Mouse (Mus musculus): ENCODE measurements around the gene Ctdspl. TPM values are rescaled to one million over a fixed set of nuclear protein-coding genes. Genes with fewer than 3 reads are reported as not detected.

Ctdspl gene
- polyA plus RNA-seq, 1 experiment from 2014 or later, result 21.3 TPM

DNA sequence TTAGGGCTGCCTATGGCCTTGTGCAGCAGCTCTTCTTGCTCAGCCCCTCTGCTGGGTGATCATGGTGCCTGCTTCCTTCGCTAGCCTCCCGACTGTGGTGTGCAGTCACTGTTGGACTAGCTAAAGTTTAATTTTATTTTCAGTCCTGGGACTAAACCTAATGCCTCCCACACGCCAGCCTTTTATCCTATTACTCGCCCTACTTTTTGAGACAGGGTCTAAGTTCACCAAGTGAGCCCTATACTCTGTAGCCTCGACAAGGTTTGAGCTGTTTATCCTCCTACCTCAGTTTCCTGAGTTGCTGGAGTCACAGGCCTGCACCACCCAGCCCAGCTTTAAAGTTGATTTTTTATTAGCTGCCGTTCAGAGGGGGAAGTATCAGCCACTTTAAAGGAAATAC lies 99.0 kb downstream of the Ctdspl start:
- ATAC-seq (replicated peaks; ENCODE audit: low FRiP score, low TSS enrichment, low read depth), result no peak
- 66% methylated on average over 6 of the region's 6 CpGs for WGBS
- no peak overlapping the region for H3K4me2 ChIP-seq (ENCODE audit: low read length)

DNA sequence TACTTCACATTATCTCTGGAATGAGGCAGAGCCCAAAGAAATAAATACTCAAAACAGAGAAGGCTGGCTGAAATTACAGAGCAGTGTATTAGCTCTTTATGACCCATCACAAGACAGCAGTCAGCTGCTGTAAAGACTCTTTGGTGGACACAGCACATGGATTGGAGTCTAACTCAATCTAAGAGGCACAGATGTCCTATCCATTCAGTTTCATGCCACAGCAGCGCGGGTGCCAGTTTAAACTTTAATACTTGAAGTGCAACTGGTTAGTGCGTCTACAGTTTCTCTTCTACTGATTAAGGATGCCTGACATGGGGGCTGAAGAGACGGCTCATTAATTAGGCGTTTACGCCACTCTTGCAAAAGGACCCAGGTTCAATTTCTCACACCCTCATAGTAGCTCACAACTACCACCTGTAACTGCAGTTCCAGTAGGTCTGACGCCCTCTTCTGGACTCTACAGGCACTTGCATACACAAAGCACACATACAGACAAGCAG lies 99.6 kb downstream of the Ctdspl start:
- WGBS, result 88% methylated on average over 7 of the region's 7 CpGs
- no peak overlapping the region for H3K4me2 ChIP-seq (ENCODE audit: low read length)
- H3K36me3 ChIP-seq (ENCODE audit: control insufficient read depth, insufficient read depth, low read length), result peaks cover 13% of the 10 kb centered on the region
- H3K9ac ChIP-seq (ENCODE audit: low read length), result no peak overlapping the region
- no peak overlapping the region for H3K27ac ChIP-seq (ENCODE audit: low read depth)
- H3K4me3 ChIP-seq (ENCODE audit: low read depth, low read length), result no peak overlapping the region
- no peaks in the 10 kb centered on the region for H3K9me3 ChIP-seq (ENCODE audit: control insufficient read depth, low read length)
- DNase-seq (ENCODE audit: low spot score) (no peak), ATAC-seq (replicated peaks; ENCODE audit: low FRiP score, low TSS enrichment, low read depth) (no peak)
- H3K27me3 ChIP-seq (replicated peaks; ENCODE audit: control insufficient read depth, insufficient read depth, low read length), result no peaks in the 10 kb centered on the region
- H3K4me1 ChIP-seq (replicated peaks; ENCODE audit: control insufficient read depth, insufficient read depth, low read length), result 0 out of 2 replicates have a peak, but pooled peaks cover 9% of the 10 kb centered on the region

More for the DNA sequence above, 99.0 kb downstream of the Ctdspl start:
- DNase-seq (ENCODE audit: low spot score), result no peak
- peaks cover 7% of the 10 kb centered on the region for H3K36me3 ChIP-seq (ENCODE audit: control insufficient read depth, insufficient read depth, low read length)
- no peak overlapping the region for H3K27ac ChIP-seq (ENCODE audit: low read depth)
- no peaks in the 10 kb centered on the region for H3K9me3 ChIP-seq (ENCODE audit: control insufficient read depth, low read length)
- no peak overlapping the region for H3K4me3 ChIP-seq (ENCODE audit: low read depth, low read length)
- 0 out of 2 replicates have a peak, but pooled peaks cover 10% of the 10 kb centered on the region for H3K4me1 ChIP-seq (replicated peaks; ENCODE audit: control insufficient read depth, insufficient read depth, low read length)
- H3K27me3 ChIP-seq (replicated peaks; ENCODE audit: control insufficient read depth, insufficient read depth, low read length), result no peaks in the 10 kb centered on the region
- no peak overlapping the region for H3K9ac ChIP-seq (ENCODE audit: low read length)

DNA sequence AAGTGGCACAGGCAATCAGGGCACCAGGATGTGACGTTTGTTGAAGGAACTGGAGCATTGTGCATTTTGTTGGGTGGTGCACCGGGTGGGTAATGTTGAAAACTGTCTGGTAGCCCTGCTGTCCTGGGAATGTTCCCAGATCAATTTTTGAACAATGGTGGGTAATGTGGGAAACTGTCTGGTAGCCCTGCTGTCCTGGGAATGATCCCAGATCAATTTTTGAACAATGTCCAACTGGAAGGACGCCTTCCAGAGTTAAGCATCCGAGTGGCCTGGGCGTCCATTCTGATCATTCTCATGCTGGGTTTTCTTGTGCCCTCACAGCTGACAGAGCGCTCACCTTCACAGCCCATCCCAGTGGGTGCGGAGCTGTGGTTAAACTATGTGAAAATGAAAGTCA lies 101.1 kb downstream of the Ctdspl start:
- Histone ChIP-seq H3K4me1 (replicated peaks; ENCODE audit: control insufficient read depth, insufficient read depth, low read length) (0 out of 2 replicates have a peak, but pooled peaks cover 5% of the 10 kb centered on the region), H3K27ac (ENCODE audit: low read depth) (no peak overlapping the region), H3K4me2 (ENCODE audit: low read length) (no peak overlapping the region), H3K9ac (ENCODE audit: low read length) (no peak overlapping the region), H3K9me3 (ENCODE audit: control insufficient read depth, low read length) (no peaks in the 10 kb centered on the region), H3K36me3 (ENCODE audit: control insufficient read depth, insufficient read depth, low read length) (peaks cover 26% of the 10 kb centered on the region), H3K4me3 (ENCODE audit: low read depth, low read length) (no peak overlapping the region), H3K27me3 (replicated peaks; ENCODE audit: control insufficient read depth, insufficient read depth, low read length) (no peaks in the 10 kb centered on the region)
- WGBS, result 90% methylated on average over 7 of the region's 7 CpGs
- no peak for DNase-seq (ENCODE audit: low spot score)
- ATAC-seq (replicated peaks; ENCODE audit: low FRiP score, low TSS enrichment, low read depth), result no peak

DNA sequence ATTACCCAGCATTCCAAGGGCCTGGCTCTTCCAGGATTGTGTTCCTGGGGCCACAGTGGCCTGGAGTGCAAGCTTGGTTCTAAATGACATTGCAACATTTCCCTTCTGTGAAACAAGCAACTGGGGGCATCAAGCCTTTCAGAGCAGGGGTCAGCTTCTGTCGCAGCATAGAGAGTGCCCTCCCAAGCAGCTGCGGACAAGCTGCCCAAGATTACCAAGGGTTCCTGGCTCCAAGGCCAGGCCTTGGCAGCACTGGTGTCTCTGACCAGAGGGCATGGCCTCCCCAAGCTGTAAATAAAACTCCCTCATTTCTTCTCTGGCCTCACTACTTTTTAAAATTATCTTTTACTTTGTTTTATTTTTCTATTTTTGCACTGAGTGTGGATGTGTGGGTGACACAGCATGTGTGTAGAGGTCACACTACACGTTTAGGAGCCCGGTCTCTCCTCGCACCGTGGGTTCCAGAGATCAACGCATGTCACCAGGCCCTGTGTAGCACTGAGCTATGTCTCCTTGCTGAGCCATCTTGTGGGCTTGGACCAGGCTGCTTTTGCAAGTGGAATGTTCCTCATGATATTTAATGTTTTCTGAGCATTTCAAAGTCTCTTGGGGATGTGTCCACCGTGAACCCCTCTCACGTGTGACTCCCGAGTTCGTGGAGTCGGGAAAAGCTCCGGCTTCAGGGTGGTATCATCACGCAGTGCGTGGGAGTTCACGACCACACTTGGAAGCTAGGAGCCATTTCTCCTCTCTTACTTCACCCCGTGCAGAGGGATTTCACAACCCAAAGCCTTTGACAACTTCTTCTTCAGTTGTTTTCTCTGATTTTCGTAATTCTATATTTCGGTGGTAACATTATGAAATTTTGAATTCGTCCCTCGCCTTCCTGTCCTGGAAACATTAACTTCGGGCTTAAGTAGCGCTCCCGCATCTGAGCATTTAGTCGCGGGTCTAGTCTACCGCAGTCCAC lies 102.3 kb downstream of the Ctdspl start:
- DNase-seq (ENCODE audit: low spot score) (no peak), ATAC-seq (replicated peaks; ENCODE audit: low FRiP score, low TSS enrichment, low read depth) (no peak)
- no peaks in the 10 kb centered on the region for H3K27me3 ChIP-seq (replicated peaks; ENCODE audit: control insufficient read depth, insufficient read depth, low read length)
- no peak overlapping the region for H3K27ac ChIP-seq (ENCODE audit: low read depth)
- 93% methylated on average over 27 of the region's 27 CpGs for WGBS
- 0 out of 2 replicates have a peak, but pooled peaks cover 5% of the 10 kb centered on the region for H3K4me1 ChIP-seq (replicated peaks; ENCODE audit: control insufficient read depth, insufficient read depth, low read length)
- no peak overlapping the region for H3K4me3 ChIP-seq (ENCODE audit: low read depth, low read length)
- H3K4me2 ChIP-seq (ENCODE audit: low read length), result no peak overlapping the region
- H3K9me3 ChIP-seq (ENCODE audit: control insufficient read depth, low read length), result no peaks in the 10 kb centered on the region
- no peak overlapping the region for H3K9ac ChIP-seq (ENCODE audit: low read length)
- H3K36me3 ChIP-seq (ENCODE audit: control insufficient read depth, insufficient read depth, low read length), result peaks cover 33% of the 10 kb centered on the region

DNA sequence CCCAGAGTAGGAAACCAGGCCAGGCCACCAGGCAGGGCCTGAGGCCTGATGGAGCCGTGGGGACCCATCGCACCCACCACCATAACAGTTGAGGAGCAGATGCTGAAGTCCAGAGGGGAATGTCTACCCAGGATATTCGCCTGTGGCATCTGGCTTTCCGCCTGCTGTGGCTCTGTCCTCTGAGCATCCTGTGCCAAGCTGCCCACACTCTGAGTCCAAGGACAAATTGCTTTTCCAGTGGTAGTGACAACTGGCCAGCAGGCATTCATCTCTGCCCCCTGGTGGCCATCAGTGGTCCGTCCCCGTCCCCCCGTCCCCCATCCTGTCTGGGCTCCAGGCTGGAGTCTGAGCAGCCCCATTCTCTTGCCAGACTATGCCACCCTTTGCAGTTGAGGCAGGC lies 103.3 kb downstream of the Ctdspl start:
- 57% methylated on average over 7 of the region's 7 CpGs for WGBS
- Histone ChIP-seq H3K4me1 (replicated peaks; ENCODE audit: control insufficient read depth, insufficient read depth, low read length) (0 out of 2 replicates have a peak, but pooled peaks cover 5% of the 10 kb centered on the region), H3K27ac (ENCODE audit: low read depth) (no peak overlapping the region), H3K9ac (ENCODE audit: low read length) (no peak overlapping the region), H3K9me3 (ENCODE audit: control insufficient read depth, low read length) (no peaks in the 10 kb centered on the region), H3K36me3 (ENCODE audit: control insufficient read depth, insufficient read depth, low read length) (peaks cover 38% of the 10 kb centered on the region), H3K4me3 (ENCODE audit: low read depth, low read length) (no peak overlapping the region), H3K27me3 (replicated peaks; ENCODE audit: control insufficient read depth, insufficient read depth, low read length) (no peaks in the 10 kb centered on the region), H3K4me2 (ENCODE audit: low read length) (no peak overlapping the region)
- DNase-seq (ENCODE audit: low spot score) (no peak), ATAC-seq (replicated peaks; ENCODE audit: low FRiP score, low TSS enrichment, low read depth) (no peak)

DNA sequence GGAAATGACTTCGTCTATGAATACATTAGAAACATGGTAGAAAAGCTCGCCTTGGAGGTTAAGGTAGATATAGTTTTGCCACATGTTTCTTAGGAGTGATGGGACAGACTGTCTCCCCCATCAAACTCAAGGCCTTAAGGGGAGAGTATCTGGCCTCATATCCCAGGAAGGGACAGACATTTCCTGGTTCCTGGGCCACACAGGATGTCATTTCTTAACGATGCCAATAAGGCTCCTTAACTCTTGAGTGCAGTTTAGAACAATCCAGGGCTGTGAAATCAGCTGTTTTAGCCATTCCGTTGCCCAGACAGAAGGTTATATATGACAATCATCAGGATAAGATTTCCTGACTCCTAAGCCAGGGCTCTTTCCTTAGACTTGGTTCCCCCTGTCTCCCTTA lies 104.8 kb downstream of the Ctdspl start:
- Histone ChIP-seq H3K9ac (ENCODE audit: low read length) (no peak overlapping the region), H3K9me3 (ENCODE audit: control insufficient read depth, low read length) (no peaks in the 10 kb centered on the region), H3K27ac (ENCODE audit: low read depth) (no peak overlapping the region), H3K4me2 (ENCODE audit: low read length) (no peak overlapping the region), H3K4me1 (replicated peaks; ENCODE audit: control insufficient read depth, insufficient read depth, low read length) (no peaks in the 10 kb centered on the region; the same call in 1 of the 2 replicates), H3K4me3 (ENCODE audit: low read depth, low read length) (no peak overlapping the region), H3K27me3 (replicated peaks; ENCODE audit: control insufficient read depth, insufficient read depth, low read length) (no peaks in the 10 kb centered on the region), H3K36me3 (ENCODE audit: control insufficient read depth, insufficient read depth, low read length) (peaks cover 40% of the 10 kb centered on the region)
- DNase-seq (ENCODE audit: low spot score) (no peak), ATAC-seq (replicated peaks; ENCODE audit: low FRiP score, low TSS enrichment, low read depth) (no peak)
- 79% methylated on average over 4 of the region's 4 CpGs for WGBS

DNA sequence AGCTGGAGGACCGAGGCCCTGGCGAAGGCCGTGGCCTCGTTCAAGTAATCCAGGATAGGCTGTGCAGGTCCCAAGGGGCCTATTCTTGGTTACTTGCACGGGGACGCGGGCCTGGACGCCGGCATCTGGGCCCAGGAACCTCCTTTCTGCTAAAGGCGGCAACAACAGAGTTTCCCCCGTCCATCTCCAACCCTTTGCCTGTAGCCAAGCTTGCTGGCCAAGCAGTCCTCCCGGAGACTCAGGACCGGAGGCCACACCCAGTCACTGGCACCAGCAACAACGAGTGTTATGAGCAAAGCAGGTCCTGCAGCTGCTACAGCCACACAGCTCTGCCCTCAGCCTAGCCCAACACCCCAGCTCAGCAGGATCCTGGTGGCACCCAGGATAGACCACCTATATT lies 105.5 kb downstream of the Ctdspl start:
- DNase-seq (ENCODE audit: low spot score) (no peak), ATAC-seq (replicated peaks; ENCODE audit: low FRiP score, low TSS enrichment, low read depth) (no peak)
- no peak overlapping the region for H3K4me2 ChIP-seq (ENCODE audit: low read length)
- no peak overlapping the region for H3K27ac ChIP-seq (ENCODE audit: low read depth)
- H3K27me3 ChIP-seq (replicated peaks; ENCODE audit: control insufficient read depth, insufficient read depth, low read length), result no peaks in the 10 kb centered on the region
- peaks cover 40% of the 10 kb centered on the region for H3K36me3 ChIP-seq (ENCODE audit: control insufficient read depth, insufficient read depth, low read length)
- peaks cover 5% of the 10 kb centered on the region; the same call in 1 of the 2 replicates for H3K4me1 ChIP-seq (replicated peaks; ENCODE audit: control insufficient read depth, insufficient read depth, low read length)
- H3K9ac ChIP-seq (ENCODE audit: low read length), result no peak overlapping the region
- no peak overlapping the region for H3K4me3 ChIP-seq (ENCODE audit: low read depth, low read length)
- H3K9me3 ChIP-seq (ENCODE audit: control insufficient read depth, low read length), result no peaks in the 10 kb centered on the region
- 85% methylated on average over 14 of the region's 14 CpGs for WGBS

DNA sequence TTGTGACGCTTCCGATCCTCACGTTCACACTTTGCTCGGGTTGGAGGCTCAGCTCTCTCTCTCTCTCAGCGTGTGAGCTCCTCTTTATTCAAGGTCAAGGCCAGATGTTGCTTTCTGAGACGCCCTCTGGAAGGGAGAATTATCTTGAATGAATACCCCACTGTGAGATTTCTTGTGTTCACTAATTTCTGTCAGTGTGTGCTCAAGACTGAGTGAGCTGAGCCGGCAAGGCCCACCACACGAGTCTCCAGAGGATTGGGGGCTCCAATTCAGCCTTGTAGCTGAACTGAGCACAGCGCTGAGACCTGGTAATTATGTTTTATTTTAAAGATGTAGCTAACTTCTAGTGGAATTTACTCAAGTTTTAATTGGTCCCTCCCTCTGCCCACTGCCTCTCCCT lies 106.3 kb downstream of the Ctdspl start:
- no peak for DNase-seq (ENCODE audit: low spot score)
- Histone ChIP-seq H3K4me2 (ENCODE audit: low read length) (no peak overlapping the region), H3K4me3 (ENCODE audit: low read depth, low read length) (no peak overlapping the region), H3K9me3 (ENCODE audit: control insufficient read depth, low read length) (no peaks in the 10 kb centered on the region), H3K9ac (ENCODE audit: low read length) (no peak overlapping the region), H3K27me3 (replicated peaks; ENCODE audit: control insufficient read depth, insufficient read depth, low read length) (no peaks in the 10 kb centered on the region), H3K4me1 (replicated peaks; ENCODE audit: control insufficient read depth, insufficient read depth, low read length) (peaks cover 11% of the 10 kb centered on the region), H3K27ac (ENCODE audit: low read depth) (no peak overlapping the region), H3K36me3 (ENCODE audit: control insufficient read depth, insufficient read depth, low read length) (peaks cover 44% of the 10 kb centered on the region)
- 71% methylated on average over 9 of the region's 9 CpGs for WGBS
- ATAC-seq (replicated peaks; ENCODE audit: low FRiP score, low TSS enrichment, low read depth), result no peak
